Mouse (Mus musculus): Measurements from ENCODE around the gene Snupn. TPM values are rescaled to one million over a fixed set of nuclear protein-coding genes. Genes with fewer than 3 reads are reported as not detected.

Gene Snupn
- polyA plus RNA-seq, 1 experiment from 2014 or later: 29.4 TPM

- Histone ChIP-seq H3K4me1 (ENCODE audit: insufficient read depth, low read length) (no peaks in the 10 kb centered on the region), H3K9ac (replicated peaks; ENCODE audit: low read length) (no peak overlapping the region), H3K27me3 (ENCODE audit: insufficient read depth, low read length) (no peaks in the 10 kb centered on the region), H3K4me2 (replicated peaks; ENCODE audit: low read depth, low read length) (no peak overlapping the region), H3K27ac (ENCODE audit: low read length) (no peak overlapping the region), H3K9me3 (ENCODE audit: low read length) (peaks cover 6% of the 10 kb centered on the region; the same call in 1 of the 2 replicates), H3K36me3 (ENCODE audit: insufficient read depth, low read length) (peaks cover 48% of the 10 kb centered on the region), H3K4me3 (ENCODE audit: low read length) (no peak overlapping the region)
- no peak for ATAC-seq (ENCODE audit: low FRiP score, low TSS enrichment)
- 51% methylated on average over 2 of the region's 2 CpGs for WGBS
These were observed 33.5 kb upstream of the Snupn start for GRCm38 (mm10) chr9:56917131-56917530.

- Histone ChIP-seq H3K36me3 (ENCODE audit: insufficient read depth, low read length) (peaks cover 51% of the 10 kb centered on the region), H3K4me2 (replicated peaks; ENCODE audit: low read depth, low read length) (no peak overlapping the region), H3K9ac (replicated peaks; ENCODE audit: low read length) (no peak overlapping the region), H3K27ac (ENCODE audit: low read length) (no peak overlapping the region), H3K27me3 (ENCODE audit: insufficient read depth, low read length) (no peaks in the 10 kb centered on the region), H3K4me3 (ENCODE audit: low read length) (no peak overlapping the region), H3K9me3 (ENCODE audit: low read length) (peaks cover 6% of the 10 kb centered on the region; the same call in 1 of the 2 replicates), H3K4me1 (ENCODE audit: insufficient read depth, low read length) (peaks cover 9% of the 10 kb centered on the region)
- no peak for ATAC-seq (ENCODE audit: low FRiP score, low TSS enrichment)
- WGBS: 97% methylated on average over 13 of the region's 13 CpGs
These were observed 32.2 kb upstream of the Snupn start for GRCm38 (mm10) chr9:56918466-56918865.

DNA sequence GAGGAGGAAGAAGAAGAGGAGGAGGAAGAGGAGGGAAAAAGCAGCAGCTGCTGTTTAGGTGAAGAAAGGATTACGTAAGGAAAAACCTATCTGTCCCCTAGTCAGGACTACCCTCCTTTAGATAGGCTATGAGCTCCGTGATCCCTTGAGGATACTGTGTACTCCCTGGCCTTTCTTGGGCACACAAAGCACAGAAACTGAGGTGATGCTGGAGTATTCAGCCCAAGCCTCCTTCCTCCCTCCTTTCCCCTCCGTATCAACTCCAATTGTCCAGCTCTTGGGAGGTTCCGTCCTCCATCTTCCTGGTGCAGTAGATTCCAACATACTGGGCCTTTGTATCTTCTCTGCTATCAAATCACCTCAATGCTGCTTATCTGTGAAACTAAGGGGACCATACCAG is 27.9 kb upstream of the Snupn start:
- peaks cover 45% of the 10 kb centered on the region for H3K4me1 ChIP-seq (ENCODE audit: insufficient read depth, low read length)
- WGBS: 93% methylated on average over 4 of the region's 4 CpGs
- H3K9me3 ChIP-seq (ENCODE audit: low read length): peaks cover 6% of the 10 kb centered on the region; the same call in 1 of the 2 replicates
- H3K4me2 ChIP-seq (replicated peaks; ENCODE audit: low read depth, low read length): peak overlapping the region; percentile 90; the same call in 1 of the 2 replicates
- H3K27me3 ChIP-seq (ENCODE audit: insufficient read depth, low read length): no peaks in the 10 kb centered on the region
- H3K4me3 ChIP-seq (ENCODE audit: low read length): no peak overlapping the region
- no peak overlapping the region for H3K27ac ChIP-seq (ENCODE audit: low read length)
- peaks cover 27% of the 10 kb centered on the region for H3K36me3 ChIP-seq (ENCODE audit: insufficient read depth, low read length)
- no peak for ATAC-seq (ENCODE audit: low FRiP score, low TSS enrichment)
- H3K9ac ChIP-seq (replicated peaks; ENCODE audit: low read length): no peak overlapping the region

GRCm38 (mm10) chr9:56923841-56924650 is 26.6 kb upstream of the Snupn start:
- ATAC-seq (ENCODE audit: low FRiP score, low TSS enrichment): no peak
- Histone ChIP-seq H3K4me3 (ENCODE audit: low read length) (peak overlapping the region; percentile 43), H3K4me1 (ENCODE audit: insufficient read depth, low read length) (peaks cover 51% of the 10 kb centered on the region), H3K36me3 (ENCODE audit: insufficient read depth, low read length) (peaks cover 18% of the 10 kb centered on the region), H3K4me2 (replicated peaks; ENCODE audit: low read depth, low read length) (peak overlapping the region; percentile 90), H3K9me3 (ENCODE audit: low read length) (peaks cover 6% of the 10 kb centered on the region; the same call in 1 of the 2 replicates), H3K27me3 (ENCODE audit: insufficient read depth, low read length) (no peaks in the 10 kb centered on the region), H3K27ac (ENCODE audit: low read length) (peak overlapping the region; percentile 74), H3K9ac (replicated peaks; ENCODE audit: low read length) (peak overlapping the region; percentile 60)
- WGBS: 42% methylated on average over 8 of the region's 8 CpGs

GRCm38 (mm10) chr9:56924651-56925027 is 26.0 kb upstream of the Snupn start:
- peak overlapping the region; percentile 90 for H3K4me2 ChIP-seq (replicated peaks; ENCODE audit: low read depth, low read length)
- WGBS: 13% methylated on average over 7 of the region's 7 CpGs
- H3K4me3 ChIP-seq (ENCODE audit: low read length): peak overlapping the region; percentile 43
- H3K36me3 ChIP-seq (ENCODE audit: insufficient read depth, low read length): peaks cover 18% of the 10 kb centered on the region
- H3K27ac ChIP-seq (ENCODE audit: low read length): peak overlapping the region; percentile 74
- peak; percentile 57 for ATAC-seq (ENCODE audit: low FRiP score, low TSS enrichment)
- H3K4me1 ChIP-seq (ENCODE audit: insufficient read depth, low read length): peaks cover 51% of the 10 kb centered on the region
- H3K27me3 ChIP-seq (ENCODE audit: insufficient read depth, low read length): no peaks in the 10 kb centered on the region
- H3K9ac ChIP-seq (replicated peaks; ENCODE audit: low read length): peak overlapping the region; percentile 60
- H3K9me3 ChIP-seq (ENCODE audit: low read length): peaks cover 6% of the 10 kb centered on the region; the same call in 1 of the 2 replicates

- Histone ChIP-seq H3K4me1 (ENCODE audit: insufficient read depth, low read length) (peaks cover 51% of the 10 kb centered on the region), H3K27ac (ENCODE audit: low read length) (peak overlapping the region; percentile 74), H3K9me3 (ENCODE audit: low read length) (peaks cover 6% of the 10 kb centered on the region; the same call in 1 of the 2 replicates), H3K36me3 (ENCODE audit: insufficient read depth, low read length) (peaks cover 11% of the 10 kb centered on the region), H3K27me3 (ENCODE audit: insufficient read depth, low read length) (no peaks in the 10 kb centered on the region), H3K4me2 (replicated peaks; ENCODE audit: low read depth, low read length) (peak overlapping the region; percentile 90), H3K4me3 (ENCODE audit: low read length) (peak overlapping the region; percentile 43), H3K9ac (replicated peaks; ENCODE audit: low read length) (peak overlapping the region; percentile 60)
- WGBS: 81% methylated on average over 26 of the region's 26 CpGs
- no peak for ATAC-seq (ENCODE audit: low FRiP score, low TSS enrichment)
These were observed 25.2 kb upstream of the Snupn start for GRCm38 (mm10) chr9:56925291-56926024.

GRCm38 (mm10) chr9:56926025-56926360 is 24.7 kb upstream of the Snupn start:
- ATAC-seq (ENCODE audit: low FRiP score, low TSS enrichment): no peak
- H3K4me3 ChIP-seq (ENCODE audit: low read length): no peak overlapping the region
- H3K4me1 ChIP-seq (ENCODE audit: insufficient read depth, low read length): peaks cover 51% of the 10 kb centered on the region

GRCm38 (mm10) chr9:56926387-56926786 is 24.3 kb upstream of the Snupn start:
- Histone ChIP-seq H3K4me2 (replicated peaks; ENCODE audit: low read depth, low read length) (peak overlapping the region; percentile 90), H3K4me1 (ENCODE audit: insufficient read depth, low read length) (peaks cover 51% of the 10 kb centered on the region), H3K4me3 (ENCODE audit: low read length) (peak overlapping the region; percentile 71), H3K27ac (ENCODE audit: low read length) (peak overlapping the region; percentile 98; the same call in 1 of the 2 replicates), H3K27me3 (ENCODE audit: insufficient read depth, low read length) (no peaks in the 10 kb centered on the region), H3K9ac (replicated peaks; ENCODE audit: low read length) (peak overlapping the region; percentile 76), H3K36me3 (ENCODE audit: insufficient read depth, low read length) (peaks cover 10% of the 10 kb centered on the region), H3K9me3 (ENCODE audit: low read length) (peaks cover 6% of the 10 kb centered on the region; the same call in 1 of the 2 replicates)
- WGBS: 76% methylated on average over 10 of the region's 10 CpGs
- ATAC-seq (ENCODE audit: low FRiP score, low TSS enrichment): no peak

More at GRCm38 (mm10) chr9:56926025-56926360, 24.7 kb upstream of the Snupn start:
- H3K36me3 ChIP-seq (ENCODE audit: insufficient read depth, low read length): peaks cover 11% of the 10 kb centered on the region
- H3K27me3 ChIP-seq (ENCODE audit: insufficient read depth, low read length): no peaks in the 10 kb centered on the region
- no peak overlapping the region for H3K9ac ChIP-seq (replicated peaks; ENCODE audit: low read length)
- H3K27ac ChIP-seq (ENCODE audit: low read length): no peak overlapping the region
- H3K4me2 ChIP-seq (replicated peaks; ENCODE audit: low read depth, low read length): peak overlapping the region; percentile 90
- peaks cover 6% of the 10 kb centered on the region; the same call in 1 of the 2 replicates for H3K9me3 ChIP-seq (ENCODE audit: low read length)
- WGBS: 94% methylated on average over 10 of the region's 10 CpGs

DNA sequence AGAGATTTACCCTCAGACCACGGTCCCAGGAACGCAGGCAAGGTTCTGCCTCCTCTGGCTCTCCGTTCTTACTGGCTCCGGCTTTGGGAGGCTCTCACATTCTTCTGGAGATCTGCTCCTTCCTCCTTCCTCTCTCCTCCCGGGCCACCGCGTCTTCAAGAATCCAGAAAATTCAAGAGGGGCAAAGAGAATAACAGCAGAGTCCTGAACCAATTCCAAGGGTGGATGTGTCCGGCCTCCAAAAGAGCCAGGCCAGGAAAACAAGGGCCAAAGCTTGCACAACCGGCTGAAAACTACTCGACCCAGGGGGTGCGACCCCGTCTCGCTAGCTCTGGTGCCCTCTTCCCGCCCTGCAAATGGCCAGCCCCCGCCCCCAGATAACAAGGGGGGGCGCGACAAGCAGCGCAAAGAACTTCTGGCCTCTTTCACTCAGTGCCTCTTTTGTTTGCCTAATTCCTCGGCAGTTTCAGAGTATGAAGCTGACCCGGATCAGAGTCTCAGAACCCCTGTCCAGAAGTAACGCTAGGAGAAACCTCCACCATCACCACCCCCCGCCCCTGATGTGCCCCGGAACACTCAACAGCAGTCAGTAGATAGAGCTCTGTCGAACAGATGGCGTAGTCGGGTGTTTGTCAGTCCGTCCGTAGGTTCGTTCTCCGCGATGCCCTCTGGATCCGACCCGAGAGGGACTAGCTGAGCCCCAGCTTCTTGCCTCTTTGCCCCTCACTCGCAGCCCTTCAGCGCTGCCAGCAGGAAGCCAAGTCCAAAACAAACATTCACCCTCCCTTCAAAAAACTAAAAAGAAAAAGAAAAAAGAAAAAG is 23.3 kb upstream of the Snupn start:
- H3K27ac ChIP-seq (ENCODE audit: low read length): peak overlapping the region; percentile 98
- peak overlapping the region; percentile 71 for H3K4me3 ChIP-seq (ENCODE audit: low read length)
- peaks cover 51% of the 10 kb centered on the region for H3K4me1 ChIP-seq (ENCODE audit: insufficient read depth, low read length)
- H3K36me3 ChIP-seq (ENCODE audit: insufficient read depth, low read length): peaks cover under 1% of the 10 kb centered on the region
- H3K4me2 ChIP-seq (replicated peaks; ENCODE audit: low read depth, low read length): peak overlapping the region; percentile 90
- peak overlapping the region; percentile 76 for H3K9ac ChIP-seq (replicated peaks; ENCODE audit: low read length)
- ATAC-seq (ENCODE audit: low FRiP score, low TSS enrichment): peak; percentile 28; the same call in 1 of the 2 replicates
- no peaks in the 10 kb centered on the region for H3K27me3 ChIP-seq (ENCODE audit: insufficient read depth, low read length)
- under 1% methylated on average over 35 of the region's 35 CpGs for WGBS
- no peaks in the 10 kb centered on the region for H3K9me3 ChIP-seq (ENCODE audit: low read length)

All from kidney, embryonic 16.5 days (tissue).